Mouse (Mus musculus) brain, embryonic 14.5 days (tissue): ENCODE results near the gene Ldhc.

Experiments
- CTCF ChIP-seq: fragments of 200-500 bp; IDR thresholded peaks from 2 replicates; pipeline ENCODE4 v1.5.1; 2012; ENCODE audit warnings: inconsistent platforms, mild to moderate bottlenecking, moderate library complexity, borderline replicate concordance; ENCODE audit not compliant: insufficient read depth, insufficient read length; ENCODE audit errors: extremely low read depth
- POLR2A ChIP-seq: fragments of 200-500 bp; IDR thresholded peaks from 2 replicates; pipeline ENCODE4 v1.6.1; 2012; ENCODE audit warnings: mild to moderate bottlenecking, inconsistent platforms, borderline replicate concordance; ENCODE audit not compliant: poor library complexity, insufficient read depth, insufficient read length, severe bottlenecking; ENCODE audit errors: extremely low read depth

GRCm38 (mm10) chr7:46834994-46835610 lies 25.9 kb upstream of the Ldhc start:
- no peak for TF ChIP-seq CTCF
- TF ChIP-seq POLR2A, result no peak
